Mouse (Mus musculus) adrenal gland, adult 8-10 months (tissue): ENCODE data around the gene Acp7. TPM values are rescaled to one million over a fixed set of nuclear protein-coding genes. Genes with fewer than 3 reads are reported as not detected.

ENCODE experiments used
- DNase-seq: peaks from one replicate; pipeline ENCODE4 v3.0.0; 2022
- total RNA-seq, 4 experiments: library from RNA; stranded (reverse); gene quantifications; 2 replicates each; pipeline ENCODE4 v1.2.4; 2022

The Acp7 gene
- total RNA-seq, 4 experiments from 2014 or later: not detected

DNA sequence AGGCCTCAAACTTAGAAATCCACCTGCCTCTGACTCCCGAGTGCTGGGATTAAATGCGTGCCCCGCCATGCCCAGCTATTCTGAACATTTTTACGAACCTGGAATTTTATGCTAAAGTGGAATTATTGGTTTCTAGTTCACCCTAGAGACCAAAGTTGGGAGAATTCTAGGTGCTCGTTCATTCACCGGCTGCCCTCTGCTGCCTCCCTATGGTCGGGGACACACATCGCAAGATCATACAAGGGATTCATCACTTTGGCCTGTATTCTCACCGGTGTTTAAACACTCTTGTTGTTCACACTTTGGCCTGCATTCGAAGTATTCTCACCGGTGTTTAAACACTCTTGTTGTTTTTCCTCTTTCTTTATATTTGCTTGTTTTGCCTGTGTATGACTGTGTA, 30.1 kb downstream of the Acp7 start:
- no peak for DNase-seq

DNA sequence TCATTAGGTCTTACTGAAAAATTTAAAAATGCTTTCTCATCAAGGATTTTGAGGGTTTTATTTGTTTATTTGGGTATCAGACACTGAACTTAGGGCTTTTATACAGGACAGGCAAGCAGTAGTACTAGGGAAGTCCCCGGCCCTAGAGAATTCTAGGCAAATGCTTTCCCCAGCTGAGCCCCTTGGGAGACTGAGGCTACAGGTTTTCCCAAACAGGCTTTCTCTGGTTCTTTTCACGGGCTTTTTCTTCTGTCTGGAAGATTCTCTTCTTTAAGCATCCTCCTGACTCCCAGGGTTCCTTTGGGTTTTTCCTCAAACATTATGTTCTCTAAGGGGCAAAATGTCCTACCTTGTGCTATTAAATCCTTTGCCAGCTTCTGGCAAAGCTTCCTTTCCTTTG, 32.2 kb downstream of the Acp7 start:
- no peak for DNase-seq

DNA sequence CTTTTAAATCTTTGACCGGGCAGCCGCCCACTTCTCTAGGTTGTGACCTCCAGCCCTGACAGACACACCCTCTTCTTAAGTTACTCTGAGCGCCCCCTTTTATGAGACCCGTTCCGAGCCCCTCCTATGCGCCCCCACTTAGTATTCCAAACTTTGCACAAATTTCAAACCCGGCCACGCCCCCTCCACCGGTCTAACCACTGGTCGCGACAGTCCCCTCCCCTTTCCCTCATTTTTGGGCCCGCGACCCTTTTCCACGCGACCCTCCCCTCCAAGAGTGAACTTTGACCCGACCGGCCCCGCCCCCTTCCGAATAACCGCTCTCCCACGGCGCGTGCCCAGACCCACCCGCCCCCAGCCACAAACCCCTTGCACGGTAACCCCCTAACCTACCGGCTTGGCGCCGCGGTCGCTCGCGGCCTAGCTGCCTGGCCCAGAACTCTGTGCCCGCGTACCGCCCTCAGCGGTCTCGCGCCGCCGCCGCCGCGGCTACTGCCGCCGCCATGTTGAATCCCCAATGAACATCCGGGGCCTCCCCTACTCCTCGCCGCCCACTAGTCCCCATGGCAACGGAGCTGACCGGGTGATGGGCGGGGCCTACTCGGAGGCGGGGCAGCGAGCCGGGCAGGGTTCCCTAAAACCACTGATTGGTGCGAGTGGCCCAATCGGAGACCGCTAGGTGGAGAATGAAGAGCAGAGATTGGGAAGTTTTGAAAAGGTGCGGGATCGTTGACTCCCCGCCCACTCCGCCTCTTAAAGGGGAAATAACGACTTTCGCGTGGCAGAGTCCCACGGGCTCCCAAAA, 33.3 kb downstream of the Acp7 start, which contains the start of the genes Samd4b and Pak4:
Samd4b (minus strand) TSS at position 503 of the 805 bp plus-strand sequence.
Pak4 (minus strand) TSS at position 544 of the 805 bp plus-strand sequence.
- DNase-seq: peak; percentile 99

DNA sequence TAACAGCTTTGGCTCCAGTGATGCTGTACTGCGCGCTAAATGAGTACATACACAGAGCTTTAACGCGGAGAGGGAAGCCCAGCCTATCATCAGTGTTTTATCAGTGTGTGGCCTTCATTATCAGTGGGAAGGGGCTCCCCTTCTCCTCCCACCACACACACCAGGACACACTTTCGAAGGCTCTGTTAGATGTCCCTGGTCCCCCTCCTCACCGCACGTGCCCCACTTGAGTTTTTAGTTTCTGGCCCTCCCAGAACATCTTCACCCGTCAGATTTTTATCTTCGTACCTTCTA, 33.9 kb downstream of the Acp7 start:
- DNase-seq: no peak

DNA sequence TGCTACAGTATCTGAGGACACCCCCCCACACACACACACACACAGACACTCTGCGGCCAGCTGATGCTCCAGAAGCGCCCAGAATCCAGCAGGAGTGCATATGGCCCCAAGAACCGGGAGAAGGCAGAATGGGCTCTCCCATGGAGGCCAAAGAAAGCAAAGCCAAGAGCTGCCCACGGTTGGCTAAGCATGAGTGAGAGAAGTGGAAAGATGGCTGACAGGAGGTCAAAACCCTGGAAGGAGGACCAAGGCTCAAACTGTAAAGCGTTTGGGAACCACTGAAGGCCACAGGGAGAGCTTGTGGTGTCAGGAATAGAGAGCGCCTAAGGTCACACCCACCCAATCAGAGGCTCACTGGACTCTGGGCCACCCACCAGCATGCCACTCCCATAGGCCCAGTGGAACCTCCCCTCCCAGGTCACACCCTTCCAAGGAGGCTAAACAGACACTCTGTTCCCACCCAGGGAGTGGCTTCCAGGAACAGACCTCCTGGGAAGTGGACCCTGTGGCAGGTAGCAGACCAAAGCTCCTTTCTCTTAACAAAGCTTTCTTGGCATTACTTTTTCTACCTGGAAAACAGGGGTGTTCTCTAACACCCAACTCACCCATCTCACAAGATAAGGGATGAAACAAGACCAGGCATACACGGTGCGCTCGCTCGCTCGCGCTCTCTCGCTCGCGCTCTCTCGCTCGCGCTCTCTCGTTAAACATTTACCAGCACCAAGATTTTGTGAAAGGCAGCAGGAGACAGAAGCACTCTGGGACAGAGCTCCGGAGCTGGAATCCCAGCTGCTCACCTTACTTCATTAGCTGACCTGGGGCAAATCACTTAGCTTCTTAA, 34.5 kb downstream of the Acp7 start:
- DNase-seq: peak; percentile 77

DNA sequence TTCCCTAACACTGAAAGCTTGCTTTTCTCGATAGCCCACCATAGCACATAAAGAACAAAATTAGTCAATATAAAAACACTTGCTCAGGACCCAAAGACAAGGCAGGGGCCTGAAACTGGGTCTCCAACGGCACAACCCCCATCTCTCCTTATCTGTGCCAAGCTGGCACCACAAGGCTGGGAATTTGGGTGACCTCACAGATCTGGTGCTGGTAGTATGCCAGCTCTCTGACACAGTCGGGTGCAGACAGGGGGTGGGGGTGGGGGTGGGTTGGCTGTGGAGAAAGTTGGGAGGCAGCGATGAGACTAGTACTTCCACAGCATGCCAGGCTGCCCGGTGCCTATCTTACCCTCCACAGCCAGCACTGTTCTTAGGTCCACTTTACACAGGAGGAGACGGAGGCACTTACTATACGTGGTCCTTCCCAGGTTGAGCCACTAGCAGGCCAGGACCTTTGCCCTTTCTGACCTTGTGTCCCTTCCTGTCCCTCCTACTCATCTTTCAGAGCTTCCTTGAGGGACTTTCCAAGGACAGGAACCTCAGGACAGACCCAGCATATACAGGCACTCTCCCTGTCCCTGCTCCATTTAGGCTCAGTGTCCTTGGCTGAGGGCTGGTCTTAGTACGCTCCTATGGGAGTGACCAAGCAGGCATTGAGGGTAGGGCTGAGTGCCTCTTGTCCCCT, 35.2 kb downstream of the Acp7 start:
- peak; percentile 68 for DNase-seq

DNA sequence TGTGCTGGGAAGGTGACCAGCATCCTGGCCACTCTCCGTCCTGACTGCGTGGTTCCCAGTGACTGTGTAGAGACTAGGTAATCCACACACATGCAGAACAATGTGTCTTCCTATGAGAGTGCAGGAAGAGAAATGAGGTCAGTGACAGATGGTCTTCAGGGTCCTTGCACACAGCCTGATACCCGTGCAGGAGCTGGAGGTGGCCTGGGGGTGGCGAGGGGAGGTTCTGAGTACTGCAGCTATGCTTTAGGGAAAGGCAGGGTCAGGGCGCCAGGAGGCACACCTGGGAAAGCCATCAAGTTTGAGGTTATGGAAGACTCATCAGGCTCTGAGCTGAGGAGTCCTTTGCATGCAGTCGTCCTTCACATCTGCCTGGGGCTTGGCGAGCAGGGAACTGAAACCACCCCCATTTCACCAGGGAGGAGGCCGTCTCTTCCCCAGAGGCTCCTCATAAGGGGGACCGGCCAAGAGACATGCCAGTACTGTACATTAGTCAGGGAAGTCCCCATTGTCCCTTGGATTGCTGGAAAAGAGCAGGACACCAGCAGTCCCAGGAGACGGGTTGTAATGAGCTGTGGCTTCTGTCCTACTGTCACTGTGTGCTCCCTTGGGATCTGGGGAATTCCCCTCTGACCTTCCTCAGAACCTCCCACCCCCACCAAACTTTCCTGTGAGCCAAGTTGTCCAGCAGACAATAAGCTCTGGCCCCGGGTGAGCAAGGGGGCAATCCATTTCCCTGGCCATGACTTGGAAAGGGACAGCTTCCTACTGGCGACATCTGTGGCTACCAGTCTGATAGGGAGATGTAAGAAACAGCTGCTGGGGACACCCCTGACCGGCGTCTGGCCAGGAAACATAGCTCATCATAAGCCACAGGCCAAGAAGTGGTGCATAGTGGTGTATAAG, 37.7 kb downstream of the Acp7 start:
- DNase-seq: no peak

DNA sequence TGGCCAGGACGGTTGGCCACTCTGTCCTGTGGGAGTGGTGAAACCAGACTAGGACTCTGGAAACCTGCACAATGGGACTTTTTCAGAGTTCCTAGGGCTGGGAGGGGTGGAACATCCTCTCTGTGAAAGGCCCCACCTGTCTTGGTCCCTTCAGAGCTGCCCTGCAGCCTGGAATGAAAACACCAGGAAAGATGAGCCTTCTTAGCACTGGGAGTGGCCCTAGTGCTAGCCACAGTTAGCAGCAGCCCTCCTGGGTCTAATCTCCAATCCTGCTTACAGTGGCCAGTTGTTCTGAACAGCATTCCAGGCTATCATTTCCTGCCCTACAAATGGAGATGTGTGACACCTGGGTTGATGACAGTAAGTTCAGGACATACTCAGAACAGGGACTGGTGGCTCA, 39.3 kb downstream of the Acp7 start:
- DNase-seq: no peak

DNA sequence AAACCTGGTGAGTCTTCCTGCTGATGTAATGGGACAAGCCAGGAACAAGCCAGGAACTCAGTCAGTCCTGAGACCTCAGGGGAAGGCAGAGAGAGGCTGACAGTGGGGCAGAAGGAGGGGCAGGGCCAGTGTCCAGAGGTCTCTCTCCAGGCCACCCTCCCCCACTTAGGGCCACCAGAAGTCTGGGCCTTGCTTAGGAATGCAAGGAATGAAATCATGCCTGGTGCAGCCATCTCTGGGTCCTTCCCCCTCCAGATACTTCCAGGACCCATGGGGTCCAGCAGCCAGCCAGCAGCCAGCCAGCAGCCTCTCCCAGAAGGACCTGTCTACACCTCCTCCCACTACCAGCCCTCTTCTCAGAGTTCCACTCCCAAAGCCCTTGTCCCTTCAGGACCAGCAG, 43.5 kb downstream of the Acp7 start:
- no peak for DNase-seq

DNA sequence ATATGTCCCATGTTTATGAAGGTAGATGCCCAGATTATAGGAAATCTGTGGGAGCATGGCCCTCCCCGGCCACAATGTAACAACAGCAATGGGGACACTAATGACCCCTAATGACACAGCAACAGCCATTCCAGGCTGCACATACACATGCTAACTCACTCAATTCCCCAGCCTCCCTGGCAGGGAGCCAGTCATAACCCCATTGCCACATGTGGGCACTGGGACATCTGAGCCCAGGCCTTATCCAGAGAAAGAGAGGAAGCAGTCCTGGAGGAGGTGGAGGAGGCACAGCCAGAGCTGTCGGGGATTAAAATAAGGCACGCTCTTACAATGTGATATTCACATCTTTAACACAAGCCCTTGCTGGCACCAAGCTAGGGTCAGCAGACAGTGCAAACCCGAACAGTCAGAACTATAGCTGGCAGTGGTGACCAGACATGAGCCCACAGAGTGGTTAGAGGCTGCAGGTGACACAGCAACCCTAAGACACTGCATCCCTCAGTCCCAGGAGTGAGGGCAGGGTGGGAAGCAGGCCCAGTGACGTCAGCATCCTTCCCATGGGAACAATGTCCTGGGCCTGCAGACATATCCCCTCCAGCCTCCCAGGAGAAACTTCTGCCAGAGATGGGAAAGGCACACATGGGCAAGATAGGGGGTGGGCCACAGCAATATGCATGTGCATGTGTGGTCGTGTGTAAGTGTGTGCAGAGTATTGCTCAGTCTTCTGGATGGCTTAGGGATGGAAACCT, 44.3 kb downstream of the Acp7 start:
- DNase-seq: peak; percentile 62

DNA sequence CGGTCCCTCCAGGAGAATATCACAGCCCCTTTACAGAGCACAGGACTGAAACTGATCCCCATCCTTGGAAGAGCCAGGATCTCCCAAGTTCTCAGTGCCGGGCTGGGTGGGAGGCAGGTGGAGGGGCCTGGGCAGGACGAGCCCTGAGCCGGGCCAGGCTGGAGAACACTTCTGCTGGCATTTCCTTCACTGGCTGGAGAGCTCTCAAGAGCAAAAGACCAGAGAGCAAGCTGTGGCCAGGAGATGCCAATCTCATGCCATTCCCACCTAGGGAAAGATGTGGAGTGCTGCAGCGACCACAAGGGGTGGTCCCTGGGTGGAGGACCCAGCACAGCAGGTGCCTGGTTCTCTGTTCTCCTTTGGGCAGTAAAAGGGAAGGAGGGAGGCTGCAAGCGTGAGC, 46.1 kb downstream of the Acp7 start:
- DNase-seq: no peak

DNA sequence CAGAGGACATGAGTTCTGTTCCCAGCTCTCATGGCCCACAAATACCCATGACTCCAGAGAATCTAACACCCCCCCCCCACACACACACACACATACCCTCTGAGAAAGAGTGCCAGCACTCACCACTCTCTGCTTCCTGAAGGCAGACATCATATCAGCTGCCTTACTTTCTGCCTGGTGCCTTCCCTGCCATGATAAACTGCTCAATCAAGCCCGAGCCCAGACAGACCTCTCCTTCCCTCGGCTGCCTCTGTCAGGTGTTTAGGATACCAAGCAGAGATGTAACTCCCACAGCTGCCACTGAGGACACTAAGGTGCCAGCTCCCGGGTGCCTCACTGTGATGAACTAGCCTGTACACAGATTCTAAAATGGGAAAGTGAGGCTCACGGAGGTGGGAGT, 46.7 kb downstream of the Acp7 start:
- DNase-seq: no peak

DNA sequence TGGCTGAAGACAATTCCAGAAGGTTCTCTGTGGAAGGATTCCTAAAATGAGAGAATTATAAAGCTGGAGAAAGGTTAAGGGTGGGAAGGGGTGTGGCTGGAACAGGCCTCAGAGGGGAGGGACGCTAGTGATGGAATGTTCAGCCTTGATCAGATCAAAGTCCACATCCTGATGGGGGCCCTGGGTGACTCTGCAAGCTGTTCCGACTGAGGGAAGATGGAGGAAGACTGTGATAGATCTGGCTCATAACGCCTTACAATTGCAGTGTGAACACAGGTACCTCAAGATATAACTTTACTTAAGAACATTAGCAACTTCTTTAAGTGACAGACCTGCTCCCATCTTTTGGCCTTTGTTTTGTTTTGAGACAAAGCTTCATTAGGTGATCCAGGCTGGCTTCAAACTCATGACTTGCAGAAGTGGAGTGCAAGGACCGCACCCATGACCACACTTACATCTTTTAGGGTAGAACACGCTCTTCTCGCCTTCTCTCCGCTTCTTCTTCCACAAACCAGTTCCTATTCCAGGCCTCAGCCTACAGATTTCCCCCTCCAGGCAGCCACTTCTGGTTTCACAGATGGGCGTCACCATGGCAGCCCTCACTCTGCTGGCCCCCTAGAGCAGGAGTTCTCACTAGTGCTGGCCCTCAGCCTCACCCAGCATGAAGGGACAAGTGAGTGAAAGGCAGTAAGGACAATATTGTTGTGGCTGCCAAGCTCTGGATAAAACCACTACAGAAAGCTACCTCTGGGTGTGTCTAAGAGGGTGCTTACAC, 47.4 kb downstream of the Acp7 start:
- no peak for DNase-seq

DNA sequence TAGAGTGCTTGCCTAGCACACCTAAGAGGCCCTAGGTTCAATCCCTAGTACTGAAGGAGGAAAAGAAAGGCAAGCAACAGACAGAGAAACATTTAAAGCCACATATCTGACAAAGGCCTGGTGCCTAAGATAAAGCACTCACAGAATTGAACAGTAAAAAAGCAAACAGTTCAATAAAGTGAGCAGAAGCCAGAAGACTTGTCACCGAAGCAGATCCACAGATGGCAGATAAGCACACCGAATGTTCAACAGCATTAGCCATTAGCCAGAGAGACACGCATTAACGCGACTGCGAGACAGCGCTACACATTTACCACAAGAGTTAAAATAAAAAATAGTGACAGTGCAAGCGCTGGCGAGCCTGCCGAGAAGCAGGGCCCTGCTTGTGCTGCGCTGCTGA, 48.3 kb downstream of the Acp7 start:
- no peak for DNase-seq

DNA sequence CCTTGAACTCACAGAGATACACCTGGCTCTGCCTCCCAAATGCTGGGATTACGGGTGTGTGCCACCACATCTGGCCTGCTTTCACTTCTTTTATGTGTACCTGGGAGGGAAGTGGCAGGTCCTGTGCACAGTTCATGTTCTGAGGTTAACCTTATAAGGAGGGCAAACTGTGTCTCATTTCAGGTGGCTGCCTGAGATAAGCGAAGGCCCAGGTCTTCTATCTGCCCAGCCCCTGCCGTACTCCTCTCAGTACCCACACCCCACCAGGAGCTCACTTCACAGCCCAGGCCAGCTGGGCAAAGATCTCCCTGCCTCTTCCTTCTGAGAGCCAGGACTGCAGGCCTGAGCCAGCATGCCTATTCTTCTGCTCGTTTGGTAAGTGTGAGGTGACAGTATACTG, 49.4 kb downstream of the Acp7 start:
- no peak for DNase-seq

DNA sequence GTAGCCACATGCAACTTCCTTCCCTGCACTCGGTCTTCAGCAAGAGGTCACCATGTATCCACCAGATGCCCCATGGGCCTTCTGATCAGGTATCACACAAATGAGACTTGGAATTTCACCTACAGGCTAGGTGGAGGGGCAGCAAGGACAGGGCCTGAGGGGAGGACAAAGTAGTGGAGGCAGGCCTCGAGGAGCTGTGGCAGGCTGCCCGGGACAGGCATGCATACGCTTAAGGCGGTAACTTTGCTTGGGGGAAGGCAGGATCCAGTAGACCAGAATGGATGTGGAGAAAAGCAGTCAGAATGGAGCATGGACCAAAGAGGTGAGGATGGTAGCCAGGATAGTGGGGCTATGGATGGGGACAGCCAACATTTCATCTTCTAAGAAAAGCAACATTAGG, 51.3 kb downstream of the Acp7 start:
- no peak for DNase-seq

DNA sequence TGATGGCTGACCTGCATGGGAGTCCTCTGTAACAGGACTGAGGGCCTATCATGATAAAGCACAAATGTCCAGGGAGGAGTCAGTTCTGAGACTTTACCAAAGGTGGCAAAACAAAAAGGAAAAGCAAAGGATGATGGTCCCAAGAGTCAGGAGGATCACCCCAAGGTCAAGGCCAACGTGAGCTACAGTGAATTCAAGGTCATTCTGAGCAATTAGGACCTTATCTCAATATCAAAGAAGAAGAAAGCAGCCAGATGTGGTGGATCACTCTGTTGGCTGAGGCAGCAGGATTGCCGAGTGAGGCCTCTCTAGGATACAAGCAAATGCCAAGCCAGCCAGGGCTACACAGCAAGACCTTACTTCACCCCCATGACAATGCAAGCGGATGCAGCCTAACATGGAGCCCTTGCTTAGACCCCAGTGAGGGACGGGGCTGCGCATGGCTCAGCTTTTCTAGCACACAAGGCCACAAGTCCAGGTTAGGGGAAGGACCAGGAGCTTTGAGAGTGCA, 52.5 kb downstream of the Acp7 start:
- no peak for DNase-seq

DNA sequence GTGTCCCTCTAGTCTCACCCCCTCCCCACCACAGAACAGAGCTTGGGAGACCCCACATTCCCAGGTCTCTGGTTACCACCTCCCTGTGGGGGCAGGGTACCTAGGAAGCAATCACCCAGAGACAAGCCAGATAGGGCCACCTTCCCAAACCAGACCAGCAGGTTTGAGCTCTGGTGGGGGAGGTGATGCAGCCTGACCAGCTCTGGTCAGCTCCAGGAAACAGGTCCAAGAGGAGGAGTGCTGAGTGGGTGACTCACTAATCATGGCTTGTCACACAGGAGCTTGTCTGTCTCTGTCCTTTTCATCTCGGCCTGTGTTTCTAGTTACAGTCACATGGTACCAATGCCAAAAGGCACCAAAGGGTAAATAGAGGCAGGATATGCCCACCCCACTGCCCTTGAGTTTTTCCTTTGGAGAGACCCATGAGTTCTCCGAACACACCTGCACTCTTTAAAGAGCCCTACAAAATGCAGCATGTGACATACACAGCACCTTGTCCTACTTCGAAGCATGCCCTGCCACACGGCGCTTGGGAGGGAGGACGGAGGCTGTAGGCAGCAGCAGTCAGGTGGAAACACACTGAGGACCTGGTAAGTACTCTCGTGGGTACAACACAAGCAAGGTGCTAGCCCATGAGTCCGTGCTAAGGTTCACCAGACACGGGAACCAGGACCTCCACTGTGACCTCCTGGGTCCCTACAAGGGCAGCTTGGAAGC, 53.1 kb downstream of the Acp7 start:
- no peak for DNase-seq

DNA sequence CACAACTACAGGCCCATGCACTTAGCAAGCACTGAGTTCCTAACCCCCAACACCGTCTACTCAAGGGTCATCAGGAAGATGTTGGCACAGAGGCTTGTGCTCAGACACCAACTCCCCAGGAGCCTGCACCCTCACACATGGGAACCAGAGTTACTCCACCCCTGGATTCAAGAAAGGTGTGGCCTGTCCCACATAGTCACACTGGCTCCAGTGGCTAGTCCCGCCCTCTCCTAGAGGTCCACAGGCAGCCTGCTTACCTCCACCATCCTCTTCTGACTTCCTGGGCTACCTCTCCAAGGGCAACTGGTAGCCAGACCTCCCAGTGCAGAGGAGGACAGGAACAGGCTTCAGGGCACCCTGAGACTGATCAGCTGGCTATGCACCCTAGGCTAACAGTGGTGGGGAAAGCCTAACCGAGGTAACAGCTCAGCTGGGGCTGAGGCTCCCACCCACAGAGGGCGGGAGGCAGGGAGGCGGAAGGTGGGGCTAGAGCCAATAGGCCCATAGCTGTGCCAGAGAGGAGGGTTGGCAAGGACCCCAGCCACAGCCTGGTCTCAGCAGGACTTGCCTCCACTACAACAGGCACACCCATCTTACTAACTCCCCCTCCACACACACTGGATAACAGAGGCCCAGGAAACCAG, 54.7 kb downstream of the Acp7 start:
- no peak for DNase-seq
